Mouse (Mus musculus) E14TG2a.4 (cell line): ENCODE results near the gene Zyg11a.

Experiments used
- H3K27me3 ChIP-seq: 2 replicates; pipeline ENCODE4 v1.6.1; 2014; ENCODE audit warnings: low read length, control low read depth; ENCODE audit not compliant: insufficient read depth
- H3K36me3 ChIP-seq: 2 replicates; pipeline ENCODE4 v1.6.1; 2014; ENCODE audit warnings: low read length, control low read depth; ENCODE audit not compliant: insufficient read depth
- H3K4me1 ChIP-seq: replicated peaks from 2 replicates; pipeline ENCODE4 v1.6.1; 2014; ENCODE audit warnings: low read depth, low read length, control low read depth
- H3K4me3 ChIP-seq: replicated peaks from 2 replicates; pipeline ENCODE4 v1.5.1; 2014; ENCODE audit warnings: mild to moderate bottlenecking, low read length
- H3K9me3 ChIP-seq: 2 replicates; pipeline ENCODE4 v1.6.1; 2014; ENCODE audit warnings: low read length, control low read depth
- CTCF ChIP-seq: conservative IDR thresholded peaks from 2 replicates; pipeline ENCODE4 v1.5.1; 2014; ENCODE audit warnings: low read length
- NANOG ChIP-seq: IDR thresholded peaks from 2 replicates; pipeline ENCODE4 v1.6.1; 2014; ENCODE audit warnings: borderline replicate concordance, low read length, mixed read lengths
- POU5F1 ChIP-seq: IDR thresholded peaks from 2 replicates; pipeline ENCODE4 v1.6.1; 2014; ENCODE audit warnings: low read length, borderline replicate concordance

The Zyg11a gene

GRCm38 (mm10) chr4:108217332-108218179 is at the start of gene Zyg11a:
TSS of gene Zyg11a (minus strand) at chr4:108218048.
- no peak for TF ChIP-seq POU5F1
- TF ChIP-seq CTCF, result no peak
- no peak for TF ChIP-seq NANOG
- peak within 1 kb of the TSS; percentile 81 for H3K4me3 ChIP-seq
- H3K4me1 ChIP-seq, result peaks cover 67% of the 10 kb centered on the region
- H3K36me3 ChIP-seq, result peaks cover 13% of the 10 kb centered on the region
- no peaks in the 10 kb centered on the region for H3K9me3 ChIP-seq
- H3K27me3 ChIP-seq, result no peaks in the 10 kb centered on the region

DNA sequence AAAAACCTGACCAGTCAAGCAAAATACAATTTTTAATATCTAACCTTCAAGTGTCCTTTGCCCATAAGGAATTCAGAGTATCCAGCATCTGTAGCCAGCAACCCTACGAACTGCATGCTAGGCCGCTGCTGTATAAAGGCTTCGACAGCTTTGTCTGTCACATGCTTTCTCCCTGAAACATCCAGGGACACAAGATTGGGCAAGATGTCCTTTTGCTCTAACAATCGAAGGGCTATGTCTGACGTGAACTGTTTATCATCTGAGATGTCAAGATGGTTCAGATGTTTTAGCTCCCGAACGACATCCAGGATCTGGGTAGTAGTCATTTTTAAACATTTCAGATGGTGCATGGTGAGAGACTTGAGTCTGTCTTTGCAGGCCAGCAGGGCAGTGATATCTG is 47.9 kb upstream of the Zyg11a start:
- no peaks in the 10 kb centered on the region for H3K4me1 ChIP-seq
- no peaks in the 10 kb centered on the region for H3K9me3 ChIP-seq
- TF ChIP-seq CTCF (no peak), POU5F1 (no peak)
- H3K27me3 ChIP-seq, result no peaks in the 10 kb centered on the region
- no peak overlapping the region for H3K4me3 ChIP-seq
- peaks cover 33% of the 10 kb centered on the region for H3K36me3 ChIP-seq

- H3K9me3 ChIP-seq, result no peaks in the 10 kb centered on the region
Measured at GRCm38 (mm10) chr4:108253317-108253716, 35.5 kb upstream of the Zyg11a start.

GRCm38 (mm10) chr4:108250501-108250900 is 32.7 kb upstream of the Zyg11a start:
- Histone ChIP-seq H3K36me3 (peaks cover 33% of the 10 kb centered on the region), H3K9me3 (no peaks in the 10 kb centered on the region), H3K4me1 (no peaks in the 10 kb centered on the region), H3K27me3 (no peaks in the 10 kb centered on the region), H3K4me3 (no peak overlapping the region)
- TF ChIP-seq POU5F1 (no peak), NANOG (no peak), CTCF (no peak)

More at GRCm38 (mm10) chr4:108253317-108253716, 35.5 kb upstream of the Zyg11a start:
- Histone ChIP-seq H3K36me3 (peaks cover 35% of the 10 kb centered on the region), H3K27me3 (no peaks in the 10 kb centered on the region), H3K4me1 (no peaks in the 10 kb centered on the region), H3K4me3 (no peak overlapping the region)
- TF ChIP-seq POU5F1, result no peak
- TF ChIP-seq NANOG, result no peak
- TF ChIP-seq CTCF, result peak; percentile 29

GRCm38 (mm10) chr4:108249314-108249713 is 31.5 kb upstream of the Zyg11a start:
- H3K27me3 ChIP-seq, result no peaks in the 10 kb centered on the region
- TF ChIP-seq POU5F1 (no peak), NANOG (no peak)
- H3K4me3 ChIP-seq, result no peak overlapping the region
- H3K36me3 ChIP-seq, result peaks cover 35% of the 10 kb centered on the region
- H3K4me1 ChIP-seq, result no peaks in the 10 kb centered on the region
- H3K9me3 ChIP-seq, result no peaks in the 10 kb centered on the region

GRCm38 (mm10) chr4:108233654-108234053 is 15.8 kb upstream of the Zyg11a start:
- H3K4me3 ChIP-seq, result no peak overlapping the region
- no peaks in the 10 kb centered on the region for H3K9me3 ChIP-seq
- H3K4me1 ChIP-seq, result no peaks in the 10 kb centered on the region
- TF ChIP-seq NANOG (no peak), CTCF (no peak), POU5F1 (no peak)
- peaks cover 24% of the 10 kb centered on the region for H3K36me3 ChIP-seq
- no peaks in the 10 kb centered on the region for H3K27me3 ChIP-seq

DNA sequence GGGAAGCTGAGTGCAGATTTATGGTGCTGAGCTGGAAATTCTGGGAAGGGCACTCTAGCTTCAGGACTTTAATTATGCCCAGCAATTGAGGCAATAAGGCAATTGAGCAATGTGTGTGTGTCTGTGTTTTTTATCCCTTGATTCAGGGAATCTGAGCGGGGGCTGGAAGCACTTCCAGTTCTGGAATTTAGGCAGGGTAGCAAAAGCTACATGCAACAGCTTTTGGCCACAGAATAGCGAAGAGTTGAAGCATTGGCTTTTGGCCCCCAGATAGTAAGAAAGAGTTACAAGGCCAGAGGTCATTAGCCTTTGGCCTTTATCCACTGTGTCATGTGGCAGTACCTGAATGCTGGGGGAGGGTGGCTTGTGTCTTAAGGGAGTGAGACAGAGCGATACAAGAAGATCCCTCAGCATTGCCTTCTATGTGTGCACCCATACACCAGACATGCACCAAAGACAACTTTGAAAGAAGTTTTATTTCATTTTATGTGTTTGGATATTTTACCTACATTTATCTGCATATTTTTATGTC is 7.6 kb upstream of the Zyg11a start:
- no peak overlapping the region for H3K4me3 ChIP-seq
- H3K4me1 ChIP-seq, result peaks cover 63% of the 10 kb centered on the region
- peaks cover 8% of the 10 kb centered on the region for H3K36me3 ChIP-seq
- TF ChIP-seq POU5F1, result no peak
- TF ChIP-seq CTCF, result no peak
- no peak for TF ChIP-seq NANOG
- no peaks in the 10 kb centered on the region for H3K27me3 ChIP-seq
- no peaks in the 10 kb centered on the region for H3K9me3 ChIP-seq

GRCm38 (mm10) chr4:108222507-108222906 is 4.7 kb upstream of the Zyg11a start:
- no peaks in the 10 kb centered on the region for H3K9me3 ChIP-seq
- no peaks in the 10 kb centered on the region for H3K27me3 ChIP-seq
- peaks cover 8% of the 10 kb centered on the region for H3K36me3 ChIP-seq
- no peak overlapping the region for H3K4me3 ChIP-seq
- H3K4me1 ChIP-seq, result peaks cover 82% of the 10 kb centered on the region
- TF ChIP-seq NANOG, result no peak
- no peak for TF ChIP-seq CTCF
- no peak for TF ChIP-seq POU5F1
